Mouse (Mus musculus) midbrain, embryonic 12.5 days (tissue): ENCODE data around the gene Tbc1d10b. TPM values are rescaled to one million over a fixed set of nuclear protein-coding genes. Genes with fewer than 3 reads are reported as not detected.
A peak's percentile ranks its signal among the peaks of the same experiment; 100 is the strongest.

Experiments
- ATAC-seq: fragments of 200-750 bp; cut with Nextera tagmentation; 2 replicates; pipeline ENCODE4 v1.8.0; 2017; ENCODE audit warnings: low read depth, moderate TSS enrichment, moderate library complexity; ENCODE audit not compliant: low FRiP score
- H3K27ac ChIP-seq: fragments of 300-500 bp; sonication (generic); replicated peaks from 2 replicates; pipeline ENCODE4 v1.5.1; 2016; ENCODE audit warnings: mild to moderate bottlenecking
- H3K27me3 ChIP-seq: fragments of 300-500 bp; sonication (generic); 2 replicates; pipeline ENCODE4 v1.6.1; 2016; ENCODE audit warnings: mild to moderate bottlenecking
- H3K36me3 ChIP-seq: fragments of 300-500 bp; sonication (generic); 2 replicates; pipeline ENCODE4 v1.6.1; 2016
- H3K4me1 ChIP-seq: fragments of 300-500 bp; sonication (generic); 2 replicates; pipeline ENCODE4 v1.6.1; 2016
- H3K4me2 ChIP-seq: fragments of 300-500 bp; sonication (generic); replicated peaks from 2 replicates; pipeline ENCODE4 v1.6.1; 2016; ENCODE audit warnings: mild to moderate bottlenecking, moderate library complexity
- H3K4me3 ChIP-seq: fragments of 300-500 bp; sonication (generic); 2 replicates; pipeline ENCODE4 v1.5.1; 2016; ENCODE audit warnings: mild to moderate bottlenecking
- H3K9ac ChIP-seq: fragments of 300-500 bp; sonication (generic); replicated peaks from 2 replicates; pipeline ENCODE4 v1.6.1; 2016; ENCODE audit warnings: mild to moderate bottlenecking, moderate library complexity
- H3K9me3 ChIP-seq: fragments of 300-500 bp; sonication (generic); 2 replicates; pipeline ENCODE4 v1.6.1; 2016; ENCODE audit warnings: mild to moderate bottlenecking
- WGBS: fragments of 180-500 bp; shearing (Covaris S2); methylation state at CpG from one replicate; pipeline ENCODE4 v1.1.7; 2016; 5-methylcytosine and 5-hydroxymethylcytosine counted together
- polyA plus RNA-seq: library from polyadenylated mRNA; unstranded; fragments of >200 nt; fragmentation: Nextera tagmentation; extraction: Ambion mirVana; gene quantifications from 2 replicates; pipeline ENCODE4 v1.2.1, GENCODE M21; 2016

Gene Tbc1d10b
- polyA plus RNA-seq, 1 experiment from 2014 or later = 42.9 TPM

- no peak overlapping the region for H3K4me3 ChIP-seq
- H3K27me3 ChIP-seq = peaks cover 18% of the 10 kb centered on the region
- no peak overlapping the region for H3K4me2 ChIP-seq
- ATAC-seq = no peak
- H3K4me1 ChIP-seq = peaks cover 18% of the 10 kb centered on the region
- no peak overlapping the region for H3K27ac ChIP-seq
- no peaks in the 10 kb centered on the region for H3K36me3 ChIP-seq
- H3K9me3 ChIP-seq = no peaks in the 10 kb centered on the region
- H3K9ac ChIP-seq = no peak overlapping the region
- 76% methylated on average over 5 of the region's 5 CpGs for WGBS
Observed at GRCm38 (mm10) chr7:127211014-127211745, 2.9 kb upstream of the Tbc1d10b start.

GRCm38 (mm10) chr7:127210266-127210665, 2.0 kb upstream of the Tbc1d10b start:
- Histone ChIP-seq H3K27me3 (peaks cover 16% of the 10 kb centered on the region), H3K9me3 (no peaks in the 10 kb centered on the region), H3K4me1 (peaks cover 24% of the 10 kb centered on the region), H3K27ac (no peak overlapping the region), H3K4me3 (no peak overlapping the region), H3K9ac (no peak overlapping the region), H3K4me2 (no peak overlapping the region), H3K36me3 (0 out of 2 replicates have a peak, but pooled peaks cover 3% of the 10 kb centered on the region)
- WGBS = 92% methylated on average over 4 of the region's 4 CpGs
- ATAC-seq = no peak

- Histone ChIP-seq H3K4me1 (peaks cover 28% of the 10 kb centered on the region), H3K4me3 (no peak overlapping the region)
- WGBS = 81% methylated on average over 5 of the region's 5 CpGs
Observed at GRCm38 (mm10) chr7:127209851-127210250, 1.6 kb upstream of the Tbc1d10b start.

GRCm38 (mm10) chr7:127208553-127209438, 528 bp upstream of the Tbc1d10b start, which contains the start of gene Mylpf:
Gene Mylpf (plus strand): TSS chr7:127208890.
- under 1% methylated on average over 37 of the region's 44 CpGs for WGBS
- H3K27ac ChIP-seq = peak within 1 kb of the TSS; percentile 84
- peaks cover 2% of the 10 kb centered on the region for H3K27me3 ChIP-seq
- peak; percentile 94 for ATAC-seq
- H3K4me2 ChIP-seq = peak within 1 kb of the TSS; percentile 88
- peaks cover 29% of the 10 kb centered on the region for H3K4me1 ChIP-seq
- peaks cover 9% of the 10 kb centered on the region; the same call in 1 of the 2 replicates for H3K36me3 ChIP-seq
- no peaks in the 10 kb centered on the region for H3K9me3 ChIP-seq
- H3K4me3 ChIP-seq = peak within 1 kb of the TSS; percentile 74
- peak within 1 kb of the TSS; percentile 89 for H3K9ac ChIP-seq

More at GRCm38 (mm10) chr7:127209851-127210250, 1.6 kb upstream of the Tbc1d10b start:
- ATAC-seq = no peak
- Histone ChIP-seq H3K36me3 (0 out of 2 replicates have a peak, but pooled peaks cover 7% of the 10 kb centered on the region), H3K4me2 (peak overlapping the region; percentile 64), H3K9ac (peak overlapping the region; percentile 35; the same call in 1 of the 2 replicates), H3K27me3 (peaks cover 13% of the 10 kb centered on the region), H3K27ac (peak overlapping the region; percentile 84), H3K9me3 (no peaks in the 10 kb centered on the region)

- H3K4me3 ChIP-seq = peak overlapping the region; percentile 74
- peaks cover 29% of the 10 kb centered on the region for H3K4me1 ChIP-seq
- peak; percentile 9 for ATAC-seq
- under 1% methylated on average over 53 of the region's 53 CpGs for WGBS
- no peaks in the 10 kb centered on the region for H3K9me3 ChIP-seq
- peak overlapping the region; percentile 80 for H3K27ac ChIP-seq
- peak overlapping the region; percentile 89 for H3K9ac ChIP-seq
- peaks cover 21% of the 10 kb centered on the region for H3K36me3 ChIP-seq
- H3K27me3 ChIP-seq = no peaks in the 10 kb centered on the region
- H3K4me2 ChIP-seq = peak overlapping the region; percentile 88
Observed at GRCm38 (mm10) chr7:127207374-127208294, 634 bp downstream of the Tbc1d10b start.

GRCm38 (mm10) chr7:127206606-127207005, 1.7 kb downstream of the Tbc1d10b start:
- peak overlapping the region; percentile 88 for H3K4me2 ChIP-seq
- H3K4me1 ChIP-seq = peaks cover 29% of the 10 kb centered on the region
- 66% methylated on average over 2 of the region's 2 CpGs for WGBS
- no peaks in the 10 kb centered on the region for H3K27me3 ChIP-seq
- peak overlapping the region; percentile 89 for H3K9ac ChIP-seq
- peaks cover 29% of the 10 kb centered on the region for H3K36me3 ChIP-seq
- no peak for ATAC-seq
- peak overlapping the region; percentile 74 for H3K4me3 ChIP-seq
- no peaks in the 10 kb centered on the region for H3K9me3 ChIP-seq
- no peak overlapping the region for H3K27ac ChIP-seq

GRCm38 (mm10) chr7:127196484-127196883, 11.8 kb downstream of the Tbc1d10b start:
- Histone ChIP-seq H3K4me1 (peaks cover 28% of the 10 kb centered on the region), H3K4me2 (peak overlapping the region; percentile 77), H3K27me3 (no peaks in the 10 kb centered on the region), H3K9ac (peak overlapping the region; percentile 84), H3K36me3 (peaks cover 80% of the 10 kb centered on the region), H3K9me3 (no peaks in the 10 kb centered on the region), H3K27ac (peak overlapping the region; percentile 79), H3K4me3 (peak overlapping the region; percentile 86)
- WGBS = 61% methylated on average over 11 of the region's 11 CpGs
- ATAC-seq = no peak

GRCm38 (mm10) chr7:127195544-127196295, 12.5 kb downstream of the Tbc1d10b start, which contains the start of gene Cd2bp2:
Gene Cd2bp2 (minus strand): TSS chr7:127196050.
- H3K4me2 ChIP-seq = peak within 1 kb of the TSS; percentile 86
- no peaks in the 10 kb centered on the region for H3K9me3 ChIP-seq
- peaks cover 28% of the 10 kb centered on the region for H3K4me1 ChIP-seq
- no peaks in the 10 kb centered on the region for H3K27me3 ChIP-seq
- peak within 1 kb of the TSS; percentile 85 for H3K27ac ChIP-seq
- peak within 1 kb of the TSS; percentile 86 for H3K4me3 ChIP-seq
- ATAC-seq = peak; percentile 97
- peak within 1 kb of the TSS; percentile 84 for H3K9ac ChIP-seq
- peaks cover 79% of the 10 kb centered on the region for H3K36me3 ChIP-seq
- under 1% methylated on average over 51 of the region's 51 CpGs for WGBS

GRCm38 (mm10) chr7:127194633-127195029, 13.6 kb downstream of the Tbc1d10b start:
- Histone ChIP-seq H3K4me2 (peak overlapping the region; percentile 86), H3K9ac (peak overlapping the region; percentile 84), H3K4me1 (peaks cover 28% of the 10 kb centered on the region), H3K27ac (no peak overlapping the region), H3K36me3 (peaks cover 71% of the 10 kb centered on the region), H3K4me3 (peak overlapping the region; percentile 86), H3K9me3 (no peaks in the 10 kb centered on the region), H3K27me3 (no peaks in the 10 kb centered on the region)
- no peak for ATAC-seq
- WGBS = 88% methylated on average over 7 of the region's 7 CpGs

- Histone ChIP-seq H3K4me3 (peak overlapping the region; percentile 86; the same call in 1 of the 2 replicates), H3K36me3 (peaks cover 66% of the 10 kb centered on the region), H3K4me2 (peak overlapping the region; percentile 86), H3K9ac (peak overlapping the region; percentile 84), H3K27me3 (no peaks in the 10 kb centered on the region), H3K9me3 (no peaks in the 10 kb centered on the region), H3K4me1 (peaks cover 28% of the 10 kb centered on the region), H3K27ac (no peak overlapping the region)
- no peak for ATAC-seq
- WGBS = 94% methylated on average over 17 of the region's 17 CpGs
Observed at GRCm38 (mm10) chr7:127194011-127194632, 14.1 kb downstream of the Tbc1d10b start.
